Mouse (Mus musculus): ENCODE measurements around the gene Ly6g6e. TPM values are rescaled to one million over a fixed set of nuclear protein-coding genes. Genes with fewer than 3 reads are reported as not detected.
"Not testable (repeated sequence)": the region's sequence is repeated elsewhere in the genome, so short reads cannot be mapped to it uniquely, and the experiment has no call there.

Ly6g6e gene
- polyA plus RNA-seq, 1 experiment = 27.5 TPM

DNA sequence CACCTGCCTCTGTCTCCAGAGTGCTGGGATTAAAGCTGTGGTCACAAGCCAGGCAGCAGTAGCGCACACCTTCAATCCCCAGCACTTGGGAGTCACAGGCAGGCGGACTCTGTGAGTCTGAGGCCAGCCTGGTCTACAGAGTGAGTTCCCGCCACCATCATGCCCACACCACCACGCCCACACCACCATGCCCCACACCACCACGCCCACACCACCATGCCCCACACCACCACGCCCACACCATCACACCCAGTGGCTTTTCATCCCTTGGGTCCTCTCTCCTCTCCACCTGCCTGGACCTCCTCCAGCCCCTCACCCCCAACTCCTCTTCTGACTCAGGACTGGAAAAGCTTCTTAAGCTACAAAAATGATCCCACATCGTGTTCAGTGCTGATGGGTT lies 44.8 kb upstream of the Ly6g6e start:
- Histone ChIP-seq H3K4me1 (ENCODE audit: control insufficient read depth, insufficient read depth, low read length) (no peaks in the 10 kb centered on the region), H3K27me3 (ENCODE audit: control insufficient read depth, insufficient read depth, low read length, poor library complexity, severe bottlenecking) (no peaks in the 10 kb centered on the region), H3K9ac (ENCODE audit: low read depth, poor library complexity, severe bottlenecking) (no peak overlapping the region), H3K27ac (ENCODE audit: insufficient read depth, low read length) (no peak overlapping the region), H3K9me3 (replicated peaks; ENCODE audit: control insufficient read depth, insufficient read depth, low read length, poor library complexity, severe bottlenecking) (no peaks in the 10 kb centered on the region), H3K4me3 (ENCODE audit: low read depth, low read length) (no peak overlapping the region), H3K36me3 (ENCODE audit: control insufficient read depth, insufficient read depth, low read length, poor library complexity, severe bottlenecking) (no peaks in the 10 kb centered on the region)
- TF ChIP-seq CTCF (IDR thresholded peaks at IDR 0.05; ENCODE audit: low read depth, low read length) = no peak
- no peak for TF ChIP-seq POLR2A (IDR thresholded peaks at IDR 0.05; ENCODE audit: insufficient read depth, low read length)
- TF ChIP-seq EP300 (IDR thresholded peaks at IDR 0.05; ENCODE audit: insufficient read depth, low read depth, low read length) = no peak

DNA sequence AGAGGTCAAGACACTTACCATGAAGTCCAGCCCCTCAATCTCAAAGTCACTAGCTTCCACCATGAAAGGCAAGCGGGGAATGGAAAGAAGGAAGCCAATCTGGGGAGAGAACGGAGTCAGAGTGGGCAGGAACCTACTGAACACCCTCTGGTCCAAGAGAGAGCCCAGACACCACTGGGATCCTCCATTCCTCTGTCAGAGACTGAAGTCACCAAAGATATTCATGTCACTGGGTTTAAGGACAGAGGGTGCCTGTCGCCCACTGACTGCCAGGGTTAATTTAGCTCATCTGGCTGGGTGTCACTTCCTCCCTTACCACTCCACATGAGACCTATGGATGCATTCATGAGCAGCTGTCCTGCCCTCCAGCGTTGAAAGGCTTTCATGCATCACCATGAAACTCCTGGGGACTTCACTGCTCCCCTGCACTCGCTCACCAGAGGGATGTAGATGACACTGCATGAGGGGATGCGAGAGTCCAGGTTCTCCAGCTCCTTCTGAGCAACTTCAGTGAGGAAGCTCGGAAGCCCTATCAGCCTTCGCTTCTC lies 44.3 kb upstream of the Ly6g6e start:
- H3K27me3 ChIP-seq (ENCODE audit: control insufficient read depth, insufficient read depth, low read length, poor library complexity, severe bottlenecking) = no peaks in the 10 kb centered on the region
- H3K36me3 ChIP-seq (ENCODE audit: control insufficient read depth, insufficient read depth, low read length, poor library complexity, severe bottlenecking) = no peaks in the 10 kb centered on the region

DNA sequence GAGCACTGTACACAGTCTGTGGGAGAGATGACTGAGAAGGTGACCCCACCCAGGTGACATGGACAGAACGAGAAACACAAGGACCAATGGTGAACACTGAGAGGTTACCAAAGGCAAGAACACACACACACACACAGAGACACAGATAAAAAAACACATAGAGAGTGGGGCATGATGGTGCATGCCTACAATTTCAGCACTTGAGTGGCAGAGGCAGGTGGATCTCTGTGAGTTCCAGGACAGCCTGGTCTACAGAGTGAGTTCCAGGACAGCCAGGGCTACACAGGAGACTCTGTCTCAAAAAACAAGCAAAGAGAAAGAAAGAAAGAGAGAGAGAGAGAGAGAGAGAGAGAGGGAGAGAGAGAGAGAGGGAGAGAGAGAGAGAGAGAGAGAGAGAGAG lies 43.0 kb upstream of the Ly6g6e start:
- H3K4me3 ChIP-seq (ENCODE audit: low read depth, low read length); H3K27ac ChIP-seq (ENCODE audit: insufficient read depth, low read length); H3K36me3 ChIP-seq (ENCODE audit: control insufficient read depth, insufficient read depth, low read length, poor library complexity, severe bottlenecking); H3K9me3 ChIP-seq (replicated peaks; ENCODE audit: control insufficient read depth, insufficient read depth, low read length, poor library complexity, severe bottlenecking); H3K27me3 ChIP-seq (ENCODE audit: control insufficient read depth, insufficient read depth, low read length, poor library complexity, severe bottlenecking); H3K9ac ChIP-seq (ENCODE audit: low read depth, poor library complexity, severe bottlenecking); H3K4me1 ChIP-seq (ENCODE audit: control insufficient read depth, insufficient read depth, low read length): not testable (repeated sequence)

More for the DNA sequence above, 44.3 kb upstream of the Ly6g6e start:
- Histone ChIP-seq H3K27ac (ENCODE audit: insufficient read depth, low read length) (no peak overlapping the region), H3K4me1 (ENCODE audit: control insufficient read depth, insufficient read depth, low read length) (no peaks in the 10 kb centered on the region), H3K4me3 (ENCODE audit: low read depth, low read length) (no peak overlapping the region), H3K9ac (ENCODE audit: low read depth, poor library complexity, severe bottlenecking) (no peak overlapping the region), H3K9me3 (replicated peaks; ENCODE audit: control insufficient read depth, insufficient read depth, low read length, poor library complexity, severe bottlenecking) (no peaks in the 10 kb centered on the region)
- TF ChIP-seq POLR2A (IDR thresholded peaks at IDR 0.05; ENCODE audit: insufficient read depth, low read length) = no peak
- TF ChIP-seq CTCF (IDR thresholded peaks at IDR 0.05; ENCODE audit: low read depth, low read length) = no peak

DNA sequence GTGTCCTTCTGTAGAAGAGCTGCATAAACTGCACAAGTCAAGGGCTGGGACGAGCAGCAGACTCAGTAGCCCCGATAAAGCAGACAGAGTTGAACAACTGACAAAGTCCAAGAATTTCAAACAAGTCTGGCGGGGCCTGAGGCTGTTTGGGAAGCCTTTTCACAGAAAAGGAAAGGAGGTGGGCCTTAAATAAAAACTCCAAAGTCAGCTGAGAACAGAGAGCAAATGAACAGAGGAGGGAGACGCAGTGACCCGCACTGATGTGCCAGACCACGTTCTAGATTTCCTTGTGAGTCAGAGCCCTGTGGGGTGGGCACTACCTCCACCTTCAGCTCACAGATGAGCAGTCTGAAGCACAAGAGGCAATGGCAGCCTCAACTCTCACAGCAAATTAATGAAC lies 41.8 kb upstream of the Ly6g6e start:
- Histone ChIP-seq H3K9ac (ENCODE audit: low read depth, poor library complexity, severe bottlenecking) (no peak overlapping the region), H3K4me1 (ENCODE audit: control insufficient read depth, insufficient read depth, low read length) (no peaks in the 10 kb centered on the region), H3K27me3 (ENCODE audit: control insufficient read depth, insufficient read depth, low read length, poor library complexity, severe bottlenecking) (no peaks in the 10 kb centered on the region), H3K4me3 (ENCODE audit: low read depth, low read length) (no peak overlapping the region), H3K27ac (ENCODE audit: insufficient read depth, low read length) (no peak overlapping the region), H3K36me3 (ENCODE audit: control insufficient read depth, insufficient read depth, low read length, poor library complexity, severe bottlenecking) (no peaks in the 10 kb centered on the region), H3K9me3 (replicated peaks; ENCODE audit: control insufficient read depth, insufficient read depth, low read length, poor library complexity, severe bottlenecking) (no peaks in the 10 kb centered on the region)
- TF ChIP-seq EP300 (IDR thresholded peaks at IDR 0.05; ENCODE audit: insufficient read depth, low read depth, low read length) (no peak), POLR2A (IDR thresholded peaks at IDR 0.05; ENCODE audit: insufficient read depth, low read length) (no peak)

GRCm38 (mm10) chr17:35039121-35039873 lies 37.4 kb upstream of the Ly6g6e start:
- Histone ChIP-seq H3K9ac (ENCODE audit: low read depth, poor library complexity, severe bottlenecking) (no peak overlapping the region), H3K4me3 (ENCODE audit: low read depth, low read length) (no peak overlapping the region), H3K36me3 (ENCODE audit: control insufficient read depth, insufficient read depth, low read length, poor library complexity, severe bottlenecking) (no peaks in the 10 kb centered on the region), H3K9me3 (replicated peaks; ENCODE audit: control insufficient read depth, insufficient read depth, low read length, poor library complexity, severe bottlenecking) (no peaks in the 10 kb centered on the region), H3K27ac (ENCODE audit: insufficient read depth, low read length) (no peak overlapping the region), H3K27me3 (ENCODE audit: control insufficient read depth, insufficient read depth, low read length, poor library complexity, severe bottlenecking) (no peaks in the 10 kb centered on the region), H3K4me1 (ENCODE audit: control insufficient read depth, insufficient read depth, low read length) (no peaks in the 10 kb centered on the region)
- TF ChIP-seq EP300 (IDR thresholded peaks at IDR 0.05; ENCODE audit: insufficient read depth, low read depth, low read length) (no peak), CTCF (IDR thresholded peaks at IDR 0.05; ENCODE audit: low read depth, low read length) (no peak), POLR2A (IDR thresholded peaks at IDR 0.05; ENCODE audit: insufficient read depth, low read length) (no peak)

- Histone ChIP-seq H3K4me1 (ENCODE audit: control insufficient read depth, insufficient read depth, low read length) (peaks cover 3% of the 10 kb centered on the region), H3K36me3 (ENCODE audit: control insufficient read depth, insufficient read depth, low read length, poor library complexity, severe bottlenecking) (no peaks in the 10 kb centered on the region), H3K4me3 (ENCODE audit: low read depth, low read length) (no peak overlapping the region), H3K27ac (ENCODE audit: insufficient read depth, low read length) (no peak overlapping the region), H3K9ac (ENCODE audit: low read depth, poor library complexity, severe bottlenecking) (no peak overlapping the region), H3K27me3 (ENCODE audit: control insufficient read depth, insufficient read depth, low read length, poor library complexity, severe bottlenecking) (no peaks in the 10 kb centered on the region), H3K9me3 (replicated peaks; ENCODE audit: control insufficient read depth, insufficient read depth, low read length, poor library complexity, severe bottlenecking) (no peaks in the 10 kb centered on the region)
- no peak for TF ChIP-seq POLR2A (IDR thresholded peaks at IDR 0.05; ENCODE audit: insufficient read depth, low read length)
- no peak for TF ChIP-seq EP300 (IDR thresholded peaks at IDR 0.05; ENCODE audit: insufficient read depth, low read depth, low read length)
- no peak for TF ChIP-seq CTCF (IDR thresholded peaks at IDR 0.05; ENCODE audit: low read depth, low read length)
Measured at GRCm38 (mm10) chr17:35043794-35044193, 32.9 kb upstream of the Ly6g6e start.
